Mouse (Mus musculus) urinary bladder, postnatal 25 days (tissue): ENCODE data around the gene Cdc42ep2.
"Not testable (repeated sequence)": the region's sequence is repeated elsewhere in the genome, so short reads cannot be mapped to it uniquely, and the experiment has no call there.

Experiments used
- DNase-seq: peaks from one replicate; pipeline ENCODE4 v3.0.0; 2022; ENCODE audit warnings: low spot score

The Cdc42ep2 gene

GRCm38 (mm10) chr19:5912103-5913006 is 12.3 kb downstream of the Cdc42ep2 start:
- DNase-seq, result peak; percentile 99

DNA sequence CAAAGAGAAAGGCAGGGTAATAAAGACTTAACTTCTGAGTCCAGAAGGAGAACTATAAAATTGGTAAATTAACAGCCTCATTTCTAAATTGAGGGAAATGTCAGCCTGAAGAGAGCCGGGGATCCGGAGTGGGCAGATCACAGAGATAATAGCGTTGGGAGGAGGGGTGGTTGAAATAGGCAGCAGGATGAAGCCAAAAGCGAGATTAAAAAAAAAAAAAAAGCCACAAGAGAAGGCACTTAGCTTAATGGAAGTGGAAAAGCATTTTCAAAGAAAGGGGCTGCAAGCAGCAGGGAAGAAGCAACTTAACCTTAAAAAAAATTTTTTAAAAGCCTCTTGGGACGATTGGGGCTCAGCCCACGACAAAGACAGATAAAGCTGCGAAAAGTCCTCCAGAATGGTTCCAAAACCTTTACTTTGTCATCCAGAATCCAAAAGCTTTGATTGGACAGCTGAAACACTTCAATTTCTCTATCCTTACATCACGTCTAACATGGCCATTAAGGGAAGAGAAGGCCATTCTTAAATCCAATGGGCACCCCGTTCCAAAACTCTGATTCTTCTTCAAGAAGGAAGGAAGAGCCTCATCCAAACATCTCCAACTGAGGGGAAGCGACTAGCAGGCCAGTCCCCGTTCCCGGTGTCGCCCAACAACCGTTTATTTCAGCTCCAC is 13.1 kb downstream of the Cdc42ep2 start:
- no peak for DNase-seq

DNA sequence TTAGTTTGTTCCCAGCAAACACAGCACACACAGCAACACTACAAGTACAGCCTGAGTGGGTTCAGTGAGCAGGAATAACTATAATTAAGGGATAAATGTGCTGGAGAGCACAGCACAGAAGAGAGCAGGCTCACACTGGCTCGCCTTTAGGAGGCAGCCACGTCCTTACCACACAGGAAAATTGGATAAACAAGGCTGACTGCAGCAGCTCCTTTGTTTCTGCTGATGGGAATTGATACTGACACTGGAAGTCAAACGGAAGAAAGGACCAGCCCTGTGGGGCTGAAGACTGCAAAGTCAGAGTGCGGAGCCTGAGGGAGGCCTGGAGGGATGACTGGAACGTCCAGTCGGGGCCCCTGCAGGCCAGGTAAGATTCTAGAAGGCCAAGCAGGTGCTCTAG is 14.4 kb downstream of the Cdc42ep2 start:
- no peak for DNase-seq

GRCm38 (mm10) chr19:5907275-5907674 is 17.3 kb downstream of the Cdc42ep2 start:
- DNase-seq, result no peak

GRCm38 (mm10) chr19:5894002-5894678 is 30.5 kb downstream of the Cdc42ep2 start, which contains the start of gene Tigd3:
Gene Tigd3 (minus strand): TSS chr19:5894149.
- DNase-seq, result peak; percentile 85

DNA sequence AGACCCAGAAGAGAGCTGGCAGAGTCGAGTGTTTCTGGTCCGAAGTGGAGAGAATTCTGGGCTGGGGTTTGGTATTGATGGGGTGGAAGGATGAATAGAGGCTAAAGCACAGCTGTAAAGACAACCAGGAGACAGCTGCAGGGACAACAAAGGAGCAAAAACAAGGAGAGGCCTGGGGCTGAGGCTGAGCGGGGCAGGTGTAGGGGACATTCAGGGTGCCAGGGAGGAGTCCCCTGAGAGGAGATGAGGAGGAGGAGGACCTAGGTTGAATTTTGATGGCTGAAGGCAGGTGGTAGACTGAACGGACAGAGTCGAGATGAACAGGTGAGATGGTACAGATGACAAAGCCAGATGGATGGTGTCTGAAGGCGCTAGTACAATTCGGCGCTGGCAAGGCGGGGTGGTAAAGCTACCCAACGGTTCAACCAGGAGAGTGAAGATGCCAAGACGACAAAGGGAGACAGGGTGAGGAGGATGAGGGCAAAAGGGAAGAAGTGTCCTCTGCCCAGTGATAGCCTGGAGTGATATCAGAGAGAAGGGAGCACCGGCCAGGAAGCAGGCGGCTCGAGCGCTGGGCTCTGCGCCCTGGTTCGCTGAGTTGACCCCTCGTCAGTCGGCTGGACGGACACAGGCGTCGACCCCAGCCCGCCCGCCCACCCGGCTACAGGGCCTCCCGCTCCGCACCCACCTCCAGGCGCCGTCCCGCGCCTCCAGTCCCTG is 31.2 kb downstream of the Cdc42ep2 start:
- no peak for DNase-seq

- no peak for DNase-seq
Observed at GRCm38 (mm10) chr19:5892735-5893134, 31.9 kb downstream of the Cdc42ep2 start.

- DNase-seq, result no peak
Observed at GRCm38 (mm10) chr19:5892262-5892661, 32.4 kb downstream of the Cdc42ep2 start.

DNA sequence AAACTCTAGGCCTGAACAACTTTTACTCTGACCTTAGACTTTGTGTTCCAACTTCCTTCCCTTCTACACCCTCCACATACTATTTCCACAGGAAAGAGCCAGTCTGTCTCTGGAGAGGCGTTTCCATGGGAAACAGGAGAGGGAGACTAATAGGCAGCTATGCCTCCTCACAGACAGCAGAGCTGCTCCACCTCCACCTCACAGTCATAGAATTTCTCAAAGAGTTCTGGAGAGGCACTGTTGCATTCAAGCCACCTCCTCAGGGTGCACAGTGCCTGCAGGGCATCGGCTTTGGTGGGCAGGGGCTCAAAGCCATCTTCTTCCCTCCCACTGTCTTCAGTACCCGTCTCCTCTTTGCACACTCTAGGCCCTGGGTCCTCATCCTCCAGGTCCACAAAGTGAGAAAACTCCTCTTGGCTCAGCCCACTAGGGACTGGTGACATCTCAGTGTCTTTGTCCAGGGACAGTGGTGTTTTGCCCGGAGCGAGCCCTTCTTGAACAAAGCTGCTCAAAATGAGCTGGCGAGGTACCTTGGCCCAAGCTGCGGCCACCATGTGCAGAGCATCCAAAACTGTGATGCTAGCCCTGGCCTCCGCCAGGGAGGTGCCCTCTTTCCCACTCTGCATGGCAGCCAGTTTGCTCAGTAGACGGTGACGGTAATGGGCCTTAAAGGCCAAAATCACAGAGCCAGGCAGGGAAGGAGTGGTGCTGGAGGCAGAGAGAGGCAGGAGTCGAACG is 32.9 kb downstream of the Cdc42ep2 start:
- no peak for DNase-seq

DNA sequence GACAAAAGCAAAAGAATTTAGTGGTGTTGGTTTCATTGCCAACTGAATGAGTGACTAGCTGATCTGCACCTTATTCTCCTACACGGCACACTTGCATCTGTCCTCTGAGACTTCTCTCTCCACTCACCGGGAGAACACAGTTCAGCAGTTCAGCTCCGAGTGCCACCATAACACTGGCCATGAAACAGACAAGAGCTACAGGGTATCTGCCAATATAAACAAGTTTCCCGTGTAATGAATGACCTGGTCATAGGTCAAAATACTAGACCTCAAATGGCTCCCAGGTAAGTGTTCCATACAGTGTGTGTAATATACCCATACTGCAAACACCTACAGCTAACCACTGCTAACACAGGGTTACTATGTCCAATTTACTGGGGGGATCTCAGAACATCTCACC is 35.4 kb downstream of the Cdc42ep2 start:
- DNase-seq, result no peak

- DNase-seq, result no peak
Observed at GRCm38 (mm10) chr19:5887234-5887815, 37.3 kb downstream of the Cdc42ep2 start.

- no peak for DNase-seq
Observed at GRCm38 (mm10) chr19:5885838-5886237, 38.8 kb downstream of the Cdc42ep2 start.

- no peak for DNase-seq
Observed at GRCm38 (mm10) chr19:5883935-5884334, 40.7 kb downstream of the Cdc42ep2 start.

DNA sequence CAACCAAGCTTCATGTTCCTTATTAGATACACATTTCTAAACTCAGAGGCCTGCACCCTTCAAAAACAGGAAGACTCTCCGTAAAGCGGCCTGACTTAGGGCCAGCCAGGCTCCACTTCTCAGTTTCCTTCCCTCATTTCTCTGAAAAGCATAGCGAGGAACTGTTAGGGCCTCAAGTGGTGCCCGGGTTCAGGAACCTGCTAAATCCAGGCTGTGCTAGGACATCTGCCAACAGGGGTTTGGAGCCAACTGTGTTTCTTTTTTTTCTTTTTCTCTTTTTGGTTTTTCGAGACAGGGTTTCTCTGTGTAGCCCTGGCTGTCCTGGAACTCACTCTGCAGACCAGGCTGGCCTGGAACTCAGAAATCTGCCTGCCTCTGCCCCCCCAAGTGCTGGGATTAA is 42.5 kb downstream of the Cdc42ep2 start:
- not testable (repeated sequence) for DNase-seq

DNA sequence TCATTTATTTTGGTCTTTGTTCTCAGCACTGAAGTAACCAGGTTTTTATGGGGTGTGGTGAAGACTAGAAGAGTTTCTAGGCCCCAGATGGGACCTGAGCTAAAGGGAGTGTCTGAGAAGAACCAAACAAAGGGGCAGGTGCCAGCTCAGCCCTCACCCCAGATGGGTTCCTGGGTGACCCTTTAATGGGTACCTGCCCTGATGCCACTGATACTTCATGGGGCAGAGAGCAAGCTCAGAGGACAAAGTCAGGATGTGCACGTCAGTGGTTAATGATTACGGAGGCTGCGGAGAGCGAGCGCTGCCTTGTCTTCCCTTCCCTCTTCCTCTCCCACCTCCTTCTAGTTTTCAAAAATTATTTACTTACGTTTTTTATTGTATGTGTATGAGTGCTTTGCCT is 43.5 kb downstream of the Cdc42ep2 start:
- DNase-seq, result no peak

DNA sequence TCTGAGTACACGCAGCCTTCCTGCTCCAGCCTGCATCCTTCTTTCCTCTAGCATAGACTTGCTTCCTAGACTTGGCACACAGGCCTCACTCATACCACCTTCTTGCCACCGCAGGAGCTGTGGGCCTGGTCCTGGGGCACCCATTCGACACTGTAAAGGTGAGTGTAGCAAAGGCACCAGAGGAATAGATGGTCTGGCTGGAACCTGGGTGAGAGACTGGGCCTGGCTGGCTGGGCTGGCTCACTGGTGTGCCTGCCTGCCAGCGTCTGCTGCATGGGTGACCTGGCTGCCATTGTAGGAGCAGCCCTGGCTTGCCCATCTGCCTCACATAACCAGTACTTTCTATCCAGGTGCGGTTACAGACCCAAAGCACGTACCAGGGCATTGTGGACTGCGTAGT is 44.9 kb downstream of the Cdc42ep2 start:
- no peak for DNase-seq

DNA sequence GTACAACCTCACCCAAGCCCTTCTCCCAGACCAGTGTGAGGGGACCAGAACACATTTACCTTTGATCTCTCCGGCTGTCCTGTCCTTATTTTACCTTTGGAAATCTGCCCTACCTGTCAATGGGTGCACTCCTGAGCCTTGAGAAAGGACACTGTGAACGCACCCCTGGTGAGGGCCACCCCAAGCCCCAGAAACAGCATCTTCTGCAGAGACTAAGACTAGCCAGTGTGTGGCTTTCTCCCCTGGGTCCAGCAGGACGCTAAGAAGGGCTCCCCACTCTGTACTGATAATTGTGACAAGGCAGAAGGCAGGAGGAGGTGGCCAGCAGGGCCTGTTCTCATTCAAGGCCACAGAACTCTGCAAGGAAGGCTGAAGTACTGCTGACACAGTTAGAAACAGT is 45.7 kb downstream of the Cdc42ep2 start:
- no peak for DNase-seq

DNA sequence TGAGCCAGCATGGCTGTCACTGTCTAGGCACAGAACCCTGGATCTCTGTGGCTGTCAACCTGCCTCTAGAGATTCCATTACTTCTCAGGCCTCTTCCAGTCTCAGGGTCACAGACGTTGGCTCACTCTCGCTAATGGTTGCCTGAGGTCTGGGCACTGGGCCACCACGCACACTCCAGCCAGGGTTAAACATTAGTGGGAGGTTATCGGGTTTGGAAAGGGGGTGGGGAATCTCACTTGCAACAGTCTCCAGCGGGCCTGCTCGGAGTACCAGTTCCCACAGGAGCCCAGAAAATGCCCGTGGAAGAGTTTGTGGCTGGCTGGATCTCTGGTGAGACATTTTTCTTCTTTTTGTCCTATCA is 46.3 kb downstream of the Cdc42ep2 start:
- DNase-seq, result no peak

- DNase-seq, result peak; percentile 63
Observed at GRCm38 (mm10) chr19:5877618-5878361, 46.8 kb downstream of the Cdc42ep2 start, which contains the start of gene Slc25a45. Gene Slc25a45 (plus strand): TSS chr19:5877808.

DNA sequence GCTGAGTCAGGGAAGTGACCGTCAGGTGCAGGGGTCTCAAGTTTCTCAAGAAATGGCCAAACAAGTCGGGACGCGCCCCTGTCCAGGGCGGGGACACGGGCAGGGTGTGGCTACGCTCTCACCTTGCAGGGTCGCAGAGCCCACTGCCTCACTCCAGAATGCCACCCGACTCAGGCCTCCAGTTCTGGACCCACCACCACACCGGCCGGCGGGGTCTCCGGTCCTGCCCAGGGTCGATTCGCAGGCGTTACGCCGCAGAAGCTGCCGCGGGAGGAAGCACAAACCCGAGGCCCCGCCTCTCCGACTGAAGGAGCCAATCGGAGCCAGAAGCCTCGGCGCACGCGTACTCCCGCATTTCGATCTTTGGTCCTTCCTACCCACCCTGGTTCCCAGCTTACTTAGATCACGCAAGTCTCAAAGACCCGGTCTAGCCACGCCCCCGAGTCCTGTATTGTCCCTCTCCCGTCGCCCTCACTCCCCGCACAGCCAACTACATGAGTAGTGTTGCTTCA is 49.6 kb downstream of the Cdc42ep2 start, which contains the start of gene Frmd8:
TSS of gene Frmd8 (minus strand) at position 306 of the 512 bp plus-strand sequence.
- peak; percentile 91 for DNase-seq
